Mouse (Mus musculus) forebrain, embryonic 10.5 days (tissue): ENCODE results near the gene Slc2a2. TPM values are rescaled to one million over a fixed set of nuclear protein-coding genes. Genes with fewer than 3 reads are reported as not detected.
"Not testable (repeated sequence)": the region's sequence is repeated elsewhere in the genome, so short reads cannot be mapped to it uniquely, and the experiment has no call there.

Source experiments
- DNase-seq: peaks from one replicate; pipeline ENCODE4 v3.0.0-alpha.2; 2017; ENCODE audit warnings: low spot score; ENCODE audit errors: extremely low spot score
- H3K27ac ChIP-seq: fragments of 300-500 bp; sonication (generic); 2 replicates; pipeline ENCODE4 v1.5.1; 2016; ENCODE audit warnings: mild to moderate bottlenecking
- H3K27me3 ChIP-seq: fragments of 300-500 bp; sonication (generic); 2 replicates; pipeline ENCODE4 v1.6.1; 2016; ENCODE audit warnings: mild to moderate bottlenecking; ENCODE audit not compliant: poor library complexity, severe bottlenecking
- H3K36me3 ChIP-seq: fragments of 300-500 bp; sonication (generic); replicated peaks from 2 replicates; pipeline ENCODE4 v1.6.1; 2016; ENCODE audit warnings: mild to moderate bottlenecking, moderate library complexity
- H3K4me1 ChIP-seq: fragments of 300-500 bp; sonication (generic); 2 replicates; pipeline ENCODE4 v1.6.1; 2016
- H3K4me3 ChIP-seq: fragments of 300-500 bp; sonication (generic); 2 replicates; pipeline ENCODE4 v1.5.1; 2016; ENCODE audit warnings: mild to moderate bottlenecking, moderate library complexity
- H3K9me3 ChIP-seq: fragments of 300-500 bp; sonication (generic); 2 replicates; pipeline ENCODE4 v1.6.1; 2016; ENCODE audit warnings: mild to moderate bottlenecking, moderate library complexity
- WGBS: fragments of 180-500 bp; shearing (Covaris S2); methylation state at CpG from one replicate; pipeline ENCODE4 v1.1.7; 2016; 5-methylcytosine and 5-hydroxymethylcytosine counted together
- polyA plus RNA-seq: library from polyadenylated mRNA; unstranded; fragments of >200 nt; fragmentation: Nextera tagmentation; extraction: Ambion mirVana; gene quantifications from 2 replicates; pipeline ENCODE4 v1.2.1, GENCODE M21; 2016

The Slc2a2 gene
- polyA plus RNA-seq, 1 experiment from 2014 or later = 0.04 TPM

DNA sequence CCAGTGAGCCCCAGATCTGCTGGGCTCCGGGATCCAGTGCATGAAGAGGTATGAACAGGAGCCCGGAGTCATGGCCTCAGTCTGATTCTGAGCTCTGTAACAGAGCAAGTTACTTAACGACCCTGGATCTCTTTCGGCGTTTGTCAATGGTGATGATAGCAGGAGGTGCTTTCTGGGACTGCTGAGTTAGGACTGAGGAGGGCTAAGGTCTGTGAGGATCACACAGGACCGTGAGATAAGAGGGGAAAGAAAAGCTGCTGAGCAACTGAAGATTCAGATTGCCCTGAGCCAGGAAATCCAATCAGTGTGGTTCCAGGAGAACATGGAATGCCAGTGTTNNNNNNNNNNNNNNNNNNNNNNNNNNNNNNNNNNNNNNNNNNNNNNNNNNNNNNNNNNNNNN, 42.6 kb downstream of the Slc2a2 start:
- DNase-seq = no peak
- Histone ChIP-seq H3K27me3 (peaks cover 11% of the 10 kb centered on the region; the same call in 1 of the 2 replicates), H3K4me3 (no peak overlapping the region), H3K4me1 (peaks cover 22% of the 10 kb centered on the region), H3K36me3 (no peaks in the 10 kb centered on the region), H3K9me3 (no peaks in the 10 kb centered on the region), H3K27ac (0 out of 2 replicates have a peak overlapping the region, but pooled peaks have one; percentile 35)
- 28% methylated on average over 6 of the region's 6 CpGs for WGBS

DNA sequence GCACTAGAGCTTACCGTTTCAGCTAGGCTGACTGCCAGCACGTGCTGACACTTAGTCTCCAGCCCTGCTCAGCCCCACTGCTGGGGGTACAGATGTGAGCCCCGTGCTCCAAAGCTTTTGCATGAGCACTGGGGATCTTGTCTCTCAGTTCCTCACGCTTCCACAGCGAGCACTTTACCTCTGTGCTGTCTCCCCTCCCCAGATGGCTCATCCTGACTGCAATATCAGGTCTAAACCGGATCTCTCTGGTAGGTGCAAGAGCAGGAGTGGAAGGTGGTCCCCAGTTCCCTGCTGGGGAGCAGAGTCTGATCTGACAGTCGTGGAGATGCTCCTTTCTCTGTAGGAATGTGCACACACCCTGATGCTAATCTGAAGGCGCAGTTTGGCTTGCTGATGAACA, 45.5 kb downstream of the Slc2a2 start:
- Histone ChIP-seq H3K36me3 (no peaks in the 10 kb centered on the region), H3K9me3 (no peaks in the 10 kb centered on the region), H3K27me3 (peaks cover 8% of the 10 kb centered on the region; the same call in 1 of the 2 replicates), H3K27ac (no peak overlapping the region), H3K4me1 (peaks cover 15% of the 10 kb centered on the region), H3K4me3 (no peak overlapping the region)
- 53% methylated on average over 8 of the region's 8 CpGs for WGBS
- no peak for DNase-seq

DNA sequence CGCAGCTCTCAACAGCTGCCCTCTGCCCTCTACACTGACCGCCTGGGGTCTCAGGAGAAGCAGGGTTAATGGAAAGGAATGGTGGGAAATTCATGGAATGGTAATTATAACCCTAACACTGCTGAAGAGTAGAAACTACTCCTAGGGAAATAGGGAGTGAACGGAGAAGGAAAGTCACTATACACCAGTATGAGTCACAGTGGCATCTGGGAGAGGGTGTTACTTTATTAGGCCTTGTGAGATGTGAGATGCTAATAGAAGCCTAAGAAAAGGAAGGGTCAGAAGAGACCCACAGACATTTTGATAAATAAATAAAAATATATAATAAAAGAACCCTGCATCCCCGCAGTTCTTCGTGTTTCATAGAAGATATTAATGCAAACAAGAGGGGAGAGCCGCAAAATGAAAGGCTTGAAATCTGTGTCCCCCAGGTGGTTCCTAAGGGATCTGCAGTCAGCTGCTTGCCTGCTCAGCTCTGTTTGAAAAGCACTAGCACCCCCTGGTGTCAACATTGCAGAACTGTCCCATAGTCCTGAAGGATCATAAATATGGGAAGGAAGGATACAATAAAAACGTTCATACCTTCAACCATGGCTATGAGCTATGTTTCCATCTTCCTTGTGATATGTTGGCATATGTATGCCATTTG, 48.3 kb downstream of the Slc2a2 start:
- no peak overlapping the region for H3K27ac ChIP-seq
- no peaks in the 10 kb centered on the region for H3K36me3 ChIP-seq
- peaks cover 7% of the 10 kb centered on the region; the same call in 1 of the 2 replicates for H3K4me1 ChIP-seq
- DNase-seq = peak; percentile 63
- H3K4me3 ChIP-seq = no peak overlapping the region
- WGBS = 33% methylated on average over 7 of the region's 7 CpGs
- H3K9me3 ChIP-seq = no peaks in the 10 kb centered on the region
- H3K27me3 ChIP-seq = no peaks in the 10 kb centered on the region

DNA sequence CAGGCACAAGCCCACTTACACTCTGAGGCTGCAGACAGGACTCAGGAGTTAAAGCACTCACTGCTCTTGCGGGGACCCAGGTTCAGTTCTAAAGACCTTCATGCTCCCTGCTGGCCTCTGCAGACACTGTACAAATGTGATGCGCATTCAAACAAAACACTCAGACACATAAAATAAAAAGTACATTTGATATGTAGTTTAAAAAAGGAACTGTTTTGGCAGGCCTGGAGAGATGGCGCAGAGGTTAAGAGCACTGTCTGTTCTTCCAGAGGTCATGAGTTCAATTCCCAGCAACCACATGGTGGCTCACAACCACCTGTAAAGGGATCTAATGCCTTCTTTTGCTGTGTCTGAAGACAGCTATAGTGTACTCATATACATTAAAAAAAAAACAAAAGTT, 50.4 kb downstream of the Slc2a2 start:
- H3K27me3 ChIP-seq = no peaks in the 10 kb centered on the region
- WGBS = 90% methylated on average over 3 of the region's 3 CpGs
- no peak overlapping the region for H3K27ac ChIP-seq
- no peaks in the 10 kb centered on the region for H3K9me3 ChIP-seq
- DNase-seq = no peak
- peaks cover 7% of the 10 kb centered on the region; the same call in 1 of the 2 replicates for H3K4me1 ChIP-seq
- H3K4me3 ChIP-seq = no peak overlapping the region
- H3K36me3 ChIP-seq = no peaks in the 10 kb centered on the region

DNA sequence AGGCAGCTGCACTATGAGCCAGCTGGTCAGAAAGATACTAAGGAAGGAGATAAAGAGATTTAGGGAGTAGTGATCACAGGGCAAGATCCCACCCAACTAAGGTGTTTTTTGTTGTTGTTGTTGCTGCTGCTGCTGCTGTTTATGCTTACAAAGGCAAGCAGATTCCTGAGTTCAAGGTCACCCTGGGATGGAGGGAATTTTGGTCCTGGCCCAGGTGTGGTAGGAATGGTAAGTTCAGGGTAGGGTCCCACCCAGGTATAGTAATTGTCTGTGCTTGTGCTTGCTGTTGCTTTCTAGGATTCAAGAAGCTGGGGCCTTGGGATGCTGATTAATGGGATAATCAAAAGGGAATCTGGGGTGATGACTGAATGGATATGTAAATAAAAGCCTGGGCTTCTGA, 51.3 kb downstream of the Slc2a2 start:
- H3K36me3 ChIP-seq = no peaks in the 10 kb centered on the region
- no peak overlapping the region for H3K4me3 ChIP-seq
- no peaks in the 10 kb centered on the region for H3K9me3 ChIP-seq
- no peak for DNase-seq
- peaks cover 7% of the 10 kb centered on the region; the same call in 1 of the 2 replicates for H3K4me1 ChIP-seq
- no peak overlapping the region for H3K27ac ChIP-seq
- no peaks in the 10 kb centered on the region for H3K27me3 ChIP-seq

DNA sequence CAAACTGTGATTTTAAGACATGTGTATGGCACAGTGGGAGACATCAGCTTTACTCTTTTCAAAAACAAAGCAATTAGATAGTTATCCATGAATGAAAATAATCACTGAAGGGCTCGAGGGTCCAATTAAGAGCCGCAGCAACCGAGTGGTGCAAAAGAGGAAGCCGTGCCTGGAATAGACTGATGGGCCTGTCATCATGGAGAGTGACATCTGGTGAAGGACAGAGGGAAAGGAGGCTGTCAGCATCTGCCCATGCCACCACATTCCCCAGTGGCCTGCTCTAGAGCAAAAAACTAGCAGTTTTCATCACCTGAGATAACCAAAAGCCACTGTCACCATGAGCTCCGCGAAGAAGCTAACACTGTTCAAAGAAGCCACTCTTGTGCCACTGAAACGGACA, 57.8 kb downstream of the Slc2a2 start:
- no peaks in the 10 kb centered on the region for H3K27me3 ChIP-seq
- H3K36me3 ChIP-seq = no peaks in the 10 kb centered on the region
- no peak for DNase-seq
- whole genome bisulfite sequencing = 88% methylated on average over 7 of the region's 7 CpGs
- H3K27ac ChIP-seq = no peak overlapping the region
- H3K4me1 ChIP-seq = no peaks in the 10 kb centered on the region
- no peak overlapping the region for H3K4me3 ChIP-seq
- H3K9me3 ChIP-seq = no peaks in the 10 kb centered on the region

DNA sequence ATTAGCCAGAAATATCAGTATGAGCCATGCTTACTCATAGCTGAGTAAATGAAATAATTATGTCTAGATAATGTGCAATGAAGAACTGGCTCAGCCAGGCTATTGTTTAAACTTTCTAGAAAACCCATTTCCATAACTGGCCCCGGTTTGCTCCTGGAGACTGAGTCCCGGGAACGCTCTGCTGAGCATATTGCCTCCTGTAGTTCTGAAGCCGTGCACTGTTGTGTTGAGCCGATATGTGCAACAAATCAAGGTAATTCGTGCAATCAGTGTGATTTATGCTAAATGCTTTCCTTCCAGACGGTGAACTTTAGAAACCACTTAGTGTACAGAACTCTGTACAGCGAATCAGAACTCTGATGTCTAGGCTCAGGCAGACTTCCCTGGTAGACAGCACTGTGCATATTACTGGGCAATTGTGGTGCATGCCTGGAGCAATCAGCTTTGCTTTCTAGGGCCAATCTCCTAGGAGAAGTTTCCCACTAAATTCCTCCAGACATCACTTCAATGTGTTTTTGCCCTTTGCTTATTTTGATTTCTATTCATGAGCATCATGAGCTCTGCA, 63.6 kb downstream of the Slc2a2 start:
- Histone ChIP-seq H3K4me3 (no peak overlapping the region), H3K4me1 (no peaks in the 10 kb centered on the region), H3K27ac (no peak overlapping the region), H3K36me3 (no peaks in the 10 kb centered on the region), H3K9me3 (no peaks in the 10 kb centered on the region), H3K27me3 (no peaks in the 10 kb centered on the region)
- no peak for DNase-seq
- WGBS = 89% methylated on average over 8 of the region's 8 CpGs

DNA sequence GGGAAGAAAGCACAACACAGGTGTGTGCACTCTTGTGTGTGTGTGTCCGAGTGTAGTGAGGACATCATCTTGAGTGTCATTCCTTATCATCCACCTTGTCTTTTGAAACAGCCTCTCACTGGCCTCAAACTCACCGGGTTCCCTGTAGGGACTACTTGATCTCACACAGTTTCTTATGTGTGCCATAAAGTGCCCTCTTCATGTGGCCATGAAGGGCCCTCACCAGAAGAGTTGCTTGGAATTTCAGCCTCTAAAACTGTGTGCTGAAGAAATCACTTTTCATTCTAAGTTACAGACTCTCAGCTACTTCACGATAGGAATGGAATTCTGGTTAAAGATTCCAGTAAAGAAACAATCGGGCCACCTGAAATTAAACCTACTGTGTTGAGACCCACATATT, 69.2 kb downstream of the Slc2a2 start:
- no peaks in the 10 kb centered on the region for H3K27me3 ChIP-seq

DNA sequence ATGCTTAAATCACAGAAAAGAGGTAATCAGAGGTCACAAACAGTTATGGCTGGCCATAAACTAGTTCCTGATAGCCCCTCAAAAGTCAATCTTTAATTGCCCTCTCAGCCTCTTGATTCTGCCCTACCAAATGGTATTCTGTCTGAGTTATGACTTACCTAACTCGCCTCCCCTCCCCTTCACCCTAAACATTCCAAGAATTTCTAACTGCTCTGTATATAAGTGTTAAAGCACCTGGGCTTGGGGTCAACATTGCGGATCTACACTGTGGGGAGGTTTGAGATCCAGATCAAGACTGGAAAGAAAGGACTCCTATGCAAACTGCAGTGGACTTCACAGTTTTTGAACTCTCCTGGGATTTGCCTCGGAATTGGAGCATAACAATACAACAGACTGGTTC, 70.5 kb downstream of the Slc2a2 start:
- H3K9me3 ChIP-seq = no peaks in the 10 kb centered on the region; the same call in 1 of the 2 replicates
- DNase-seq = no peak
- WGBS = 91% methylated on average over 3 of the region's 3 CpGs
- H3K4me3 ChIP-seq = no peak overlapping the region
- H3K4me1 ChIP-seq = no peaks in the 10 kb centered on the region
- no peaks in the 10 kb centered on the region for H3K36me3 ChIP-seq
- no peak overlapping the region for H3K27ac ChIP-seq
- H3K27me3 ChIP-seq = no peaks in the 10 kb centered on the region

More for the DNA sequence above, 69.2 kb downstream of the Slc2a2 start:
- no peaks in the 10 kb centered on the region; the same call in 1 of the 2 replicates for H3K9me3 ChIP-seq
- H3K4me1 ChIP-seq = no peaks in the 10 kb centered on the region
- 96% methylated on average over 4 of the region's 4 CpGs for WGBS
- H3K36me3 ChIP-seq = no peaks in the 10 kb centered on the region
- H3K27ac ChIP-seq = no peak overlapping the region
- no peak for DNase-seq
- no peak overlapping the region for H3K4me3 ChIP-seq

DNA sequence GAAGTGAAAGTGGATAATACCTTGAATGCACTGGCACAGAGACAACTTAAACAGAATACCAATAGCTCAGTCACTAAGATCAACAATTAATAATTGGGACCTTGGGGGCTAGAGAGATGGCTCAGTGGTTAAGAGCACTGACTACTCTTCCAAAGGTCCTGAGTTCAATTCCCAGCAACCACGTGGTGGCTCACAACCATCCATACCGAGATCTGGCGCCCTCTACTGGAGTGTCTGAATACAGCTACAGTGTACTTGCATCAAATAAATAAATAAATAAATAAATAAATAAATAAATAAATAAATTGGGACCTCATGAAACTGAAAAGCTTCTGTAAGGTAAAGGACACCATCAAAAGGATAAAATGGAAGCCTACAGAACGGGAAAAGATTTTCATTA, 75.2 kb downstream of the Slc2a2 start:
- H3K36me3 ChIP-seq, H3K27me3 ChIP-seq, DNase-seq, H3K4me3 ChIP-seq, H3K9me3 ChIP-seq, H3K4me1 ChIP-seq, H3K27ac ChIP-seq: not testable (repeated sequence)
- WGBS = 68% methylated on average over 4 of the region's 4 CpGs

DNA sequence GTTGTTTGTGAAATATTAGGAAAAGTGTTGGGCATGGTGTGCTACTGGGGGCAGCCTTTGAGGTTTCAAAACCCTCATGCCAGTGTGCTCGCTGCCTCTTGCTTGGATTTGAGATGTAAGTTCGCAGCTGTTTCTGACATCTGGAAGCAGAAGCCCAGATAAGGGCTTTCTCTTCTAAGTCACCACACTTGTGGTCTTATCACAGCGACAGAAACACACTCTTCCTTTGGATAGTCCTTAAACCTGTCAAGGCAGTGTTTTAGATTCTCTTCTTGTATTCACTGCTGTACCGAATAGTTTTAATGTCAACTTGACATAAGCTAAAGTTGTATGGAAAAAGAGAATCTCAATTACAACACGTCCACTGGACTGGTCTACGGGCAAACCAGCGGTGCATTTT, 77.7 kb downstream of the Slc2a2 start:
- H3K27ac ChIP-seq = no peak overlapping the region
- no peaks in the 10 kb centered on the region for H3K4me1 ChIP-seq
- WGBS = 92% methylated on average over 7 of the region's 7 CpGs
- no peak for DNase-seq
- H3K9me3 ChIP-seq = peaks cover 3% of the 10 kb centered on the region; the same call in 1 of the 2 replicates
- H3K27me3 ChIP-seq = peaks cover 12% of the 10 kb centered on the region
- no peaks in the 10 kb centered on the region for H3K36me3 ChIP-seq
- H3K4me3 ChIP-seq = no peak overlapping the region

DNA sequence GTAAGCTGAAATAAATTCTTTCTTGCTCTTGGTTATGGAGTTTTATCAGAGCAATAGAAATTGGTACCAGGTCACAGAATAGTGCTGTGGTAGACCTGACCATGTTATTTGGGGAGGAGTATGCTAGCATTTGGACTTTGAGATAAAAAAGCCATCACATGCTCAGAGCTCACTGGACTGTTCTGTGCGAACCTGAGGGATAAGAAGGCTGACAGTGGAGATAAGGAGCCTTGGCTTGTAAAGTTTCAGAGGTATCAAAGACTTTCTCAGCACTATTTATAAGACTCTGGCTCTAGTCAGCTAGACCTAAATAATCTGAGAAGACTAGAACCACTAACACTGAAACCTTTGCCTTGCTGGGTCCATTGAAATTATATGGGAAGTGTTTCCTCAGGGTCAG, 78.3 kb downstream of the Slc2a2 start:
- H3K36me3 ChIP-seq = no peaks in the 10 kb centered on the region
- WGBS = 93% methylated on average over 1 of the region's 1 CpGs
- no peak overlapping the region for H3K27ac ChIP-seq
- no peak for DNase-seq
- H3K27me3 ChIP-seq = peaks cover 17% of the 10 kb centered on the region
- H3K4me3 ChIP-seq = no peak overlapping the region
- peaks cover 8% of the 10 kb centered on the region; the same call in 1 of the 2 replicates for H3K9me3 ChIP-seq
- peaks cover 4% of the 10 kb centered on the region for H3K4me1 ChIP-seq

DNA sequence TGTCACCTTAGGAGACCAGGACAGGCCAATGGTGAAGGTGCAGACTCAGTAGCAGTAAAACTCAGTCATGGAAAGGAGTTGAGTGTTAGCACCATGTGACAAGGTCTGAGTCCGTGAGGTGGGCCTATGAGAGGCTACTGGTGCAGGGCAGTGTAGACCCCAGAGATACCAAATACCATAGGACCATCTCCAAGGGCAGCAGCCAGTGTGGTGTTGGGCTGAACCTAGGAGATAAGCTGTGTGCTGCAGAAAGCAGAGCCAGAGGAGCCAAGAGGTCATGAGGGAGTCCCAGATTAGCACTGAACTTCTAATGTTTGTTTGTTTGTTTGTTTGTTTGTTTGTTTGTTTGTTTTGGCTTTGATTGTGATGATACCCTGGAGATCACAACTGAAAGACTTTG, 78.8 kb downstream of the Slc2a2 start:
- no peaks in the 10 kb centered on the region for H3K36me3 ChIP-seq
- H3K9me3 ChIP-seq = peaks cover 8% of the 10 kb centered on the region; the same call in 1 of the 2 replicates
- no peak overlapping the region for H3K4me3 ChIP-seq
- H3K27ac ChIP-seq = no peak overlapping the region
- peaks cover 17% of the 10 kb centered on the region for H3K27me3 ChIP-seq
- WGBS = 67% methylated on average over 1 of the region's 1 CpGs
- H3K4me1 ChIP-seq = peaks cover 9% of the 10 kb centered on the region
- DNase-seq = no peak
